Mouse (Mus musculus) hindbrain, embryonic 10.5 days (tissue): ENCODE results near the gene Ltc4s. TPM values are rescaled to one million over a fixed set of nuclear protein-coding genes. Genes with fewer than 3 reads are reported as not detected.
A peak's percentile ranks its signal among the peaks of the same experiment; 100 is the strongest.

ENCODE experiments used
- DNase-seq: peaks from one replicate; pipeline ENCODE4 v3.0.0-alpha.2; 2017; ENCODE audit warnings: low spot score
- H3K27ac ChIP-seq: fragments of 300-500 bp; sonication (generic); 2 replicates; pipeline ENCODE4 v1.5.1; 2016; ENCODE audit warnings: mild to moderate bottlenecking, moderate library complexity
- H3K27me3 ChIP-seq: fragments of 300-500 bp; sonication (generic); 2 replicates; pipeline ENCODE4 v1.6.1; 2016; ENCODE audit warnings: mild to moderate bottlenecking; ENCODE audit not compliant: poor library complexity, insufficient read depth, severe bottlenecking
- H3K36me3 ChIP-seq: fragments of 300-500 bp; sonication (generic); 2 replicates; pipeline ENCODE4 v1.6.1; 2016; ENCODE audit warnings: mild to moderate bottlenecking, moderate library complexity
- H3K4me1 ChIP-seq: fragments of 300-500 bp; sonication (generic); replicated peaks from 2 replicates; pipeline ENCODE4 v1.6.1; 2016; ENCODE audit warnings: mild to moderate bottlenecking
- H3K4me3 ChIP-seq: fragments of 300-500 bp; sonication (generic); 2 replicates; pipeline ENCODE4 v1.5.1; 2016; ENCODE audit warnings: mild to moderate bottlenecking, moderate library complexity
- H3K9me3 ChIP-seq: fragments of 300-500 bp; sonication (generic); 2 replicates; pipeline ENCODE4 v1.6.1; 2016; ENCODE audit warnings: mild to moderate bottlenecking, moderate library complexity
- WGBS: fragments of 180-500 bp; shearing (Covaris S2); methylation state at CpG from one replicate; pipeline ENCODE4 v1.1.7; 2016; 5-methylcytosine and 5-hydroxymethylcytosine counted together
- polyA plus RNA-seq: library from polyadenylated mRNA; unstranded; fragments of >200 nt; fragmentation: Nextera tagmentation; extraction: Ambion mirVana; gene quantifications from 2 replicates; pipeline ENCODE4 v1.2.1, GENCODE M21; 2016

Gene Ltc4s
- polyA plus RNA-seq, 1 experiment from 2014 or later: 1.8 TPM

DNA sequence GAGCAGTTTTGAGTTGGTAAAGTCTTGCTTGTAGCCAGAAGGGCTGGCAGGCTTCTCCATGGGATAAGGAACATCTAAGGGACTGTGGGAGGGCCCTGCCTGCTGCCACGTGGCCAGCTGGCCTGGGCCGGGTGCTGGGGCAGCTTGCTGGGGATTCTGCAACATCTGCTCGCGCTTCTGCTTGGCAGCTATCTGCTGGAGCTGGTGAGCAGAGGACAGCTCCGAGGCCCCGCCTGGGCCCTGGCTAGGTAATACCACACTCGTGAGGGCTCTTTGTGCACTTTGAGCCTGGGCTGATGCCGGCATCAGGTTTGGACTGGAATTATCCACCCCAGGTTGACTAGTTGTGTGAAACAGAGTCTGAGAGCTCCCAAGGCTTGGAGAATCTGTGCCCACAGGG, 27.5 kb upstream of the Ltc4s start:
- Histone ChIP-seq H3K4me1 (no peaks in the 10 kb centered on the region), H3K27me3 (no peaks in the 10 kb centered on the region), H3K27ac (no peak overlapping the region), H3K36me3 (peaks cover 81% of the 10 kb centered on the region), H3K9me3 (no peaks in the 10 kb centered on the region), H3K4me3 (no peak overlapping the region)
- no peak for DNase-seq
- WGBS: 85% methylated on average over 8 of the region's 8 CpGs

DNA sequence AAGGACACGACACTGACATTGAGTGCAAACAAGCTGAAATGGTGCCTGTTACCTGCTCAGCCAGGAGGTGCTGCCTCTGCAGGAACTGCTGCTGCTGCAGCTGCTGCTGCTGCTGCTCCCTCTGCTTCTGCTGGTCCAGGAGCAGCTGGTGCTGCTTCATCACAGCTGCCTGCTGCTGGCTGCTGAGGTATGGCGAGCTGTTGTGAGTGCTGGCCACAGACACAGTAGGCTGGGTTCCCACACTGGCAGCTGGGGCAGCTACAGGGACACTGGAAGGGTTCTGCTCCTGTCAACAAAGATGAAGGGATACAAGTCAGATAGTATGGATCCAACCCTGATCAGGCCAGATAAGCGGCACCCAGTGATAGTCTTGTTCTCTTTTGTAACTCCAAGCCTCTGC, 24.8 kb upstream of the Ltc4s start:
- H3K27ac ChIP-seq: no peak overlapping the region
- no peak for DNase-seq
- no peaks in the 10 kb centered on the region for H3K4me1 ChIP-seq
- WGBS: 97% methylated on average over 3 of the region's 3 CpGs
- H3K4me3 ChIP-seq: no peak overlapping the region
- no peaks in the 10 kb centered on the region for H3K9me3 ChIP-seq
- peaks cover 95% of the 10 kb centered on the region for H3K36me3 ChIP-seq
- no peaks in the 10 kb centered on the region for H3K27me3 ChIP-seq

DNA sequence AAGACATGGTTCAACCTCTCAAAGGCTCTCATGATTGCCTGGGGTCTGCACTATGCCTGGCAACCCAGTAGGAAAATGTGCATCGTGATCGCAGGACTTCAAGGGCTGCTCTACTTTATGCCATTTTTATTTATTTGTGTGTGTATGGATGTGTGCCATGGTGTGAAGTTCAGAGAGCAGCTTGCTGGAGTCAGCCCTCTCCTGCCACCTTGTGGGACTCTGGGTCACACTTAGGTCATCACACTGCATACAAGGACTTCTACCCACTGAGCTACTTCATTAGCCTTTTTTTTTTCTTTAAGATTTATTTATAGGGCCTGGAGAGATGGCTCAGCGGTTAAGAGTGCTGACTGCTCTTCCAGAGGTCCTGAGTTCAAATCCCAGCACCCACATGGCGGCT, 23.6 kb upstream of the Ltc4s start:
- no peaks in the 10 kb centered on the region for H3K4me1 ChIP-seq
- no peak overlapping the region for H3K27ac ChIP-seq
- DNase-seq: no peak
- peaks cover 99% of the 10 kb centered on the region for H3K36me3 ChIP-seq
- WGBS: 97% methylated on average over 4 of the region's 4 CpGs
- H3K27me3 ChIP-seq: no peaks in the 10 kb centered on the region
- H3K9me3 ChIP-seq: no peaks in the 10 kb centered on the region
- H3K4me3 ChIP-seq: no peak overlapping the region

DNA sequence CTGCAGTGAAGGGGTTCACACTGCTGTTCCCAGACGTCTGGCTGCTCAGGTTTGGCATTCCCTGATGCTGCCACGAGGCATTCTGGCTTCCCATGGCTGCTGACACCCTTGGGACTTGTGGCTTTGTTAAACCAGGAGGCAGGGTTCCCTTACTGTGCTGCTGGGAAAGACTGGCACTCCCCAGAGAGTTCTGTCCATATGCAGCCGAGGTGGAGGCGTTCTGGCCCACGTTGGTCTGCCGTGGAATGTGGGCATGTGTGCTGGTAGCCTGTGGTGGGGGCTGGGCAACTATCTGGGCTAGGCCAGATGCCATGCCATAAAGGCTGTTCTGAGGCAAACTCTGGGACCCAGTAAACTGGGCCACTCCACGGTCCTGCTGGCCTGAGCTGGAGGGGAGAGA, 19.9 kb upstream of the Ltc4s start:
- peaks cover 89% of the 10 kb centered on the region for H3K36me3 ChIP-seq
- H3K4me1 ChIP-seq: peaks cover 10% of the 10 kb centered on the region
- no peak overlapping the region for H3K27ac ChIP-seq
- DNase-seq: no peak
- H3K27me3 ChIP-seq: no peaks in the 10 kb centered on the region
- 92% methylated on average over 7 of the region's 7 CpGs for WGBS
- H3K4me3 ChIP-seq: no peak overlapping the region
- H3K9me3 ChIP-seq: no peaks in the 10 kb centered on the region

GRCm38 (mm10) chr11:50256615-50257014, 18.2 kb upstream of the Ltc4s start:
- whole genome bisulfite sequencing: 91% methylated on average over 7 of the region's 7 CpGs
- H3K4me3 ChIP-seq: no peak overlapping the region
- peaks cover 72% of the 10 kb centered on the region for H3K36me3 ChIP-seq
- H3K27me3 ChIP-seq: no peaks in the 10 kb centered on the region
- no peak for DNase-seq
- H3K4me1 ChIP-seq: peaks cover 26% of the 10 kb centered on the region
- H3K27ac ChIP-seq: no peak overlapping the region
- no peaks in the 10 kb centered on the region for H3K9me3 ChIP-seq

DNA sequence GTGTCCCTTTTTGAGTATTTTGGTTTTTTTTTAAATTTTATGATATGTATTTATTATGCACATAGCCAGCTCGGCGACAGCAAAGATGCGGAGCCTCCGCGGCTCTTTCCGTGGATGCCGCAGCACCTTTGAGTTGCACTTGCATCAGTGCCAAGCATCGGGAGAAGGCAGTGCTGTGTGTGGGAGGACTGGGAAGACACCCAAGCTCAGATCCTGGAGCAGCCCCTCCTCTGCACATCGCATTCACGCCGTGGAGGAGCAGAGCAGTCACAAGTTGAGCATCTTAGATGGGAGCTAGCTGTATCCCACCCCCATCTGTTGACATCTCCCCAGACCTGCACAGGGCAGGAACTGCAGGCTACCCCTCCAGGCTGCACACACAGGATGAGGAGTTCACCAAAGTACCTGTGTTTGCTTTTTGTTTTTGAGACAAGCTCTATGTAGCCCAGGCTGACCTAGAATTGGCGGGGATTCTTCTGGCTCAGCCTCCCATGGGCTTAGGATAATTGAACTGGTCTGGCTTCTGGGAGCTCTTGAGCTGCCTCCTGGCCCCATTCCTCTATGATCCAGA, 15.7 kb upstream of the Ltc4s start:
- Histone ChIP-seq H3K9me3 (no peaks in the 10 kb centered on the region), H3K4me3 (no peak overlapping the region), H3K27ac (no peak overlapping the region), H3K4me1 (peaks cover 28% of the 10 kb centered on the region), H3K27me3 (no peaks in the 10 kb centered on the region), H3K36me3 (peaks cover 47% of the 10 kb centered on the region)
- no peak for DNase-seq
- 84% methylated on average over 12 of the region's 12 CpGs for WGBS

GRCm38 (mm10) chr11:50253393-50253792, 15.0 kb upstream of the Ltc4s start:
- no peak for DNase-seq
- 71% methylated on average over 1 of the region's 1 CpGs for WGBS
- H3K4me3 ChIP-seq: no peak overlapping the region
- H3K4me1 ChIP-seq: peaks cover 28% of the 10 kb centered on the region
- H3K9me3 ChIP-seq: no peaks in the 10 kb centered on the region
- peaks cover 40% of the 10 kb centered on the region for H3K36me3 ChIP-seq
- no peaks in the 10 kb centered on the region for H3K27me3 ChIP-seq
- no peak overlapping the region for H3K27ac ChIP-seq

- Histone ChIP-seq H3K4me3 (no peak overlapping the region), H3K36me3 (peaks cover 34% of the 10 kb centered on the region), H3K27me3 (no peaks in the 10 kb centered on the region), H3K9me3 (no peaks in the 10 kb centered on the region), H3K4me1 (peaks cover 28% of the 10 kb centered on the region), H3K27ac (peak overlapping the region; percentile 75)
- 71% methylated on average over 11 of the region's 11 CpGs for WGBS
- peak; percentile 24 for DNase-seq
Observed at GRCm38 (mm10) chr11:50252684-50253265, 14.4 kb upstream of the Ltc4s start.

GRCm38 (mm10) chr11:50252166-50252565, 13.8 kb upstream of the Ltc4s start:
- 63% methylated on average over 3 of the region's 3 CpGs for WGBS
- H3K4me3 ChIP-seq: no peak overlapping the region
- peaks cover 27% of the 10 kb centered on the region for H3K36me3 ChIP-seq
- peak; percentile 47 for DNase-seq
- H3K27me3 ChIP-seq: no peaks in the 10 kb centered on the region
- H3K27ac ChIP-seq: peak overlapping the region; percentile 75
- no peaks in the 10 kb centered on the region for H3K9me3 ChIP-seq
- peaks cover 28% of the 10 kb centered on the region for H3K4me1 ChIP-seq

- no peaks in the 10 kb centered on the region for H3K27me3 ChIP-seq
- H3K27ac ChIP-seq: no peak overlapping the region
- no peak overlapping the region for H3K4me3 ChIP-seq
- no peak for DNase-seq
- no peaks in the 10 kb centered on the region for H3K9me3 ChIP-seq
- WGBS: 82% methylated on average over 7 of the region's 7 CpGs
- no peaks in the 10 kb centered on the region for H3K36me3 ChIP-seq
- peaks cover 21% of the 10 kb centered on the region for H3K4me1 ChIP-seq
Observed at GRCm38 (mm10) chr11:50248473-50249171, 10.2 kb upstream of the Ltc4s start.

DNA sequence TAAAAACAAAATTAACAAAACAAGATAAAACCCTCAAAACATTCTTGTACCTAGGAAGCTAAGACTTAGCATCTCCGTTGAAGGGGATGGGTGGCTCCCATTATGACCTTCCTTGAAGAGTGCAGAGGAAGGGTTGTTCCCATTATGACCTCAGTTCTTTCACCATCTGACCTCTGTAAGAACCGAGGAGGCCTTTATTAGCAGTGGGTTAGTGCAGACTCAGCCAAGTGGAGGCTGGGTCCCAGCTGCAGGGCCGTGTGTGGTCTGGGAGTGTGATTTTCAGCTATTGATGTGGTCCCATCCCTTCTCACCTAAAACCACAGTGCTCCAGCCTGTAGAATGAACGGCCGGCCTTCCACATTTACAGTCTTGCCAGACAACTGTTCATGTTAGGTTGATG, 6.9 kb upstream of the Ltc4s start:
- Histone ChIP-seq H3K4me1 (no peaks in the 10 kb centered on the region), H3K27me3 (no peaks in the 10 kb centered on the region), H3K4me3 (no peak overlapping the region), H3K27ac (no peak overlapping the region), H3K36me3 (no peaks in the 10 kb centered on the region), H3K9me3 (no peaks in the 10 kb centered on the region)
- 60% methylated on average over 5 of the region's 5 CpGs for WGBS
- DNase-seq: no peak

GRCm38 (mm10) chr11:50243926-50244325, 5.5 kb upstream of the Ltc4s start:
- Histone ChIP-seq H3K36me3 (no peaks in the 10 kb centered on the region), H3K4me1 (no peaks in the 10 kb centered on the region), H3K27me3 (peaks cover 9% of the 10 kb centered on the region), H3K9me3 (no peaks in the 10 kb centered on the region), H3K27ac (no peak overlapping the region), H3K4me3 (no peak overlapping the region)
- no peak for DNase-seq
- 84% methylated on average over 6 of the region's 6 CpGs for WGBS

DNA sequence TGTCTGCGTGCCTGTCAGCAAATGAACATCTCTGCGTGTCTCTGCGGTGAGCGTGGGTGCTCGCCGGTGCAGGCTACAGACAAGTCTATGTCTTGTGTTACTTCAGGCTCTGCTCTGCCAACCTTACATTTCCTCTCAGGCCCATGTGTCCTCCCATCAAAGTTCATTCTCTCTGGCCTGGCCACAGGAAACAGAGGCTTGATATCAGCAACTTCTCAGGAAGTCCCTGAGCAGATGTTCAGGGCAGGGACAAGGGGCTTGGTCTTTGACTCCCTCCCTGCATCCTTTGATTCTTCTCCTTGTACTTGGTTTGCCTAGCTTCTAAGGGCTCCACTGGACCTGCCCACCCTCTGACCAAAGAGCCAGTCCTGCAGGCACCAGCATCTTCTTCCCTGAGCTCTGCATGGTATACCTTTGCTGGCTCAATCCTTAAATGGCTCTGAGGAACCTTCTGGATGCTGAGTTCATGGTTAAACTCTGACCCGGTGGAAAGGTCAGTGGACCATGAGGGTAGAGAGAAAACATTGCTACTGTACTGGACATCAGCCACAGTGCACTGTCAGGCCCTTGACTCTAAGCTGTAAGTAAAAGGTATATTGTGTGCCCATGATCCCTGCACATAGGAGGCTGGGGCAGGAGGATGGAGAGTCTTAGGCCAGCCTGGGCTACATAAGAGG, 2.0 kb upstream of the Ltc4s start:
- DNase-seq: no peak
- Histone ChIP-seq H3K27ac (no peak overlapping the region), H3K4me3 (no peak overlapping the region), H3K27me3 (peaks cover 42% of the 10 kb centered on the region), H3K9me3 (no peaks in the 10 kb centered on the region), H3K4me1 (peaks cover 22% of the 10 kb centered on the region), H3K36me3 (no peaks in the 10 kb centered on the region)
- WGBS: 98% methylated on average over 7 of the region's 7 CpGs
